Mouse (Mus musculus) left cerebral cortex, postnatal 25 days (tissue): ENCODE data around the gene Stpg3. TPM values are rescaled to one million over a fixed set of nuclear protein-coding genes. Genes with fewer than 3 reads are reported as not detected.

Experiments used
- DNase-seq, 2 experiments: peaks; one replicate each; pipeline ENCODE4 v3.0.0; 2022; ENCODE audit warnings: low spot score in 2 of 2, mixed read lengths in 1 of 2
- intact Hi-C: fragments of 180-260 bp; cut with DNase I; formaldehyde crosslinking; loops from one replicate; pipeline ENCODE4 v1.15.1; 2025
- total RNA-seq, 2 experiments: library from RNA; stranded (reverse); gene quantifications; 2 replicates each; pipeline ENCODE4 v1.2.3; 2021

The Stpg3 gene
- total RNA-seq, 2 experiments from 2014 or later = 0.23 TPM; not detected in 1

GRCm38 (mm10) chr2:25185625-25186574, 28.5 kb downstream of the Stpg3 start:
- intact Hi-C loops = loop anchor here (2.0 to 5.0 kb wide), 2 partner anchors 59 to 87 kb away; no protein-coding TSS in a partner anchor
- no peak for DNase-seq

GRCm38 (mm10) chr2:25184496-25184895, 29.9 kb downstream of the Stpg3 start:
- intact Hi-C loops = loop anchor here (2.0 kb wide), 1 partner anchor 86 kb away; no protein-coding TSS in a partner anchor

GRCm38 (mm10) chr2:25183336-25183735, 31.1 kb downstream of the Stpg3 start:
- DNase-seq = no peak
- intact Hi-C loops = no loop called here

More at GRCm38 (mm10) chr2:25184496-25184895, 29.9 kb downstream of the Stpg3 start:
- no peak for DNase-seq

- intact Hi-C loops = no loop called here
- peak in 1 of 2 experiments; percentile 52 for DNase-seq
Observed at GRCm38 (mm10) chr2:25182664-25183063, 31.8 kb downstream of the Stpg3 start.

- intact Hi-C loops = no loop called here
- DNase-seq = no peak
Observed at GRCm38 (mm10) chr2:25181891-25182397, 32.5 kb downstream of the Stpg3 start.

- intact Hi-C loops = no loop called here
- DNase-seq = no peak
Observed at GRCm38 (mm10) chr2:25180973-25181890, 33.2 kb downstream of the Stpg3 start.

- intact Hi-C loops = no loop called here
- DNase-seq = peak; percentile 91 to 95
Observed at GRCm38 (mm10) chr2:25180478-25180903, 33.9 kb downstream of the Stpg3 start, which contains the start of gene Nrarp. Gene Nrarp (plus strand): TSS chr2:25180758.

GRCm38 (mm10) chr2:25179566-25180217, 34.7 kb downstream of the Stpg3 start:
- DNase-seq = no peak
- intact Hi-C loops = no loop called here

- intact Hi-C loops = no loop called here
- DNase-seq = peak in 1 of 2 experiments; percentile 58
Observed at GRCm38 (mm10) chr2:25178285-25178972, 36.0 kb downstream of the Stpg3 start.

- intact Hi-C loops = no loop called here
Observed at GRCm38 (mm10) chr2:25177685-25178084, 36.8 kb downstream of the Stpg3 start.

GRCm38 (mm10) chr2:25177076-25177475, 37.4 kb downstream of the Stpg3 start:
- intact Hi-C loops = no loop called here
- no peak for DNase-seq

More at GRCm38 (mm10) chr2:25177685-25178084, 36.8 kb downstream of the Stpg3 start:
- DNase-seq = peak in 1 of 2 experiments; percentile 59

- intact Hi-C loops = no loop called here
- DNase-seq = no peak
Observed at GRCm38 (mm10) chr2:25176573-25176972, 37.9 kb downstream of the Stpg3 start.

GRCm38 (mm10) chr2:25175690-25176078, 38.8 kb downstream of the Stpg3 start:
- DNase-seq = no peak
- intact Hi-C loops = no loop called here

GRCm38 (mm10) chr2:25174866-25175689, 39.4 kb downstream of the Stpg3 start:
- DNase-seq = no peak
- intact Hi-C loops = no loop called here

- intact Hi-C loops = no loop called here
- DNase-seq = no peak
Observed at GRCm38 (mm10) chr2:25173821-25174220, 40.6 kb downstream of the Stpg3 start.

GRCm38 (mm10) chr2:25172629-25173028, 41.8 kb downstream of the Stpg3 start:
- DNase-seq = no peak
- intact Hi-C loops = no loop called here

GRCm38 (mm10) chr2:25171769-25172153, 42.7 kb downstream of the Stpg3 start:
- intact Hi-C loops = no loop called here
- DNase-seq = no peak
